Mouse (Mus musculus): Measurements from ENCODE around the gene Tprgl.

Tprgl gene

DNA sequence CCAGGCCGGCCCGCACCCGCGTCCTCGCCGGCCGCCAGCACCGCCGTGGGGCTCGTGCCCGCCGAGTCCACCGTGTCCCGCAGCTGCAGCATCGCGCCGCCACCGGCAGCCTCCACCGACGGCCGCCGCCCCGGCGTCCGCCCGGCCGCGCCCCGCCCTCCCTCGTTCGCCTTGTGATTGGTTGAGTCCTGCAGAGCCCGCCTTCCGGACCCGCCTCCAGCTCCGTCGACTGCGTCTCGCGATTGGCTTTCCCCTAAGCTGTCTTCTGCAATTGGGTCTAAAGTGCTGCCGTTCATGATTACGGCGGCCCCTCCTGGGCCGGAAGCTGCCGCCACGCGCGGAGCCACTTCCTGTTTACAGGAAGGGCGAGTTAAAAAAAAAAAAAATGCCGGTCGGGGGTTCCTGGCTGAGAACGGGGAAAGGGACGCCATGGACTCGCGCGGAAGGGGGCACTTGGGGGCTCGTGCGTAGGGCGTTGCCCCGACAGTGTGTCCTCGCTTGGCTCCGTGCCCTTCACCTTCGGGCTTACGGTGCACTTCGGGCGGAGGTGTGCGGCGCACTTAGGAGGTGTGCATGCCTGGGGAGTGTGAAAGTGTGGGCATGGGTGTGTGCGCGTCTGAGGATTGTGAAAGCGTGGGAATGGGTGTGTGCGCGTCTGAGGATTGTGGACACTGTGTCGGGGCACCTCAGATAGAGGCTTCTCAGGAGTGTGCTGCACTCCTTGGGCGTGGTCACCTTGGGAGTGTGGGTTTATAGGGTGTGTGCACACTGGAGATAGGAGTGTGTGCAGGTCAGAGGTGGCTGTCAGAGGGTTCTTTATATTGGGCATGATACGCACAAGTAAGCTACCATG, at the start of gene Tprgl:
Gene Tprgl, minus strand, starts transcription at position 129 of the 853 bp plus-strand sequence.
- DNase-seq (ENCODE audit: low spot score), result peak; percentile 94

DNA sequence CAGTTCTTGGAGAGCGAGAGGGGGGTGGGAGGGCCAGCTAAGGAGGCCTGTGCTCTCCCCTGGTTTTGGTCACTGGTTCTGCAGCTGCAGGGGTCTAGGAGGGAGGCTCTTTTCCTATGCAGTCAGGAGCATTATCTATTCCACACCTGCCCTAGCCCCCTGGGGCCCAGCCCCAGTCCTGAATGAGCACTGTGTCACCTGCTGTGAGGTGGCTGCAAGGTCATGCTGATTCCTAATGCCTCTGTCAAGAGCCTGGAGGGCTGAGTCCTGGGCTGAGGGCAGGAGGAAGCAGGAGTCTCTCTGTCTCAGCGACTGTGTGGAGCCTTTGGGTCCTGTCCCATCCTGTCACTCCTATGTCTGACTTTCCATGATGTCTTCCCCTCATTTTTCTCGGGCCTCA, 49.4 kb upstream of the Tprgl start:
- DNase-seq (ENCODE audit: low spot score), result no peak

DNA sequence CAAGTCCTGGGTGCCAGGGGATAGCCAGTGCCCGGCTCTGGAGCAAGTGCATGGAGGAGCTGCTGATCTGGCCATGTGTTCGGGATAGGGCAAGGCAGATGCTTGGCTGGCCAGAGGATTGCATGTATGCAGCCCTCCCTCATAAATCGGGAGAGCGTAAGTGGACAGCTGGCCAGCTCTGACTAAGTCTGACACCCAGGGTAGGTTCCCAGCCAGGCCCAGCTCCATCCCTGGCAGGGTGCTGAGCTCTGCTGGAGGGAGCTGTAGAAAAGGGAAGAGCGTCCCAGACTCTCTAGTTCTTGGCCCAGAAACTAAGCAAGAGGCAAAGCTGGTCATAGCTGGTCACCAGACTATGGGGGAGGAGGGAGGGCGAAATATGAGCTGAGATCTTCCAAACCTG, 48.6 kb upstream of the Tprgl start:
- DNase-seq (ENCODE audit: low spot score), result no peak

GRCm38 (mm10) chr4:154207261-154207660, 46.8 kb upstream of the Tprgl start:
- peak; percentile 64 for DNase-seq (ENCODE audit: low spot score)

- DNase-seq (ENCODE audit: low spot score), result no peak
Measured at GRCm38 (mm10) chr4:154205392-154205791, 44.9 kb upstream of the Tprgl start.

DNA sequence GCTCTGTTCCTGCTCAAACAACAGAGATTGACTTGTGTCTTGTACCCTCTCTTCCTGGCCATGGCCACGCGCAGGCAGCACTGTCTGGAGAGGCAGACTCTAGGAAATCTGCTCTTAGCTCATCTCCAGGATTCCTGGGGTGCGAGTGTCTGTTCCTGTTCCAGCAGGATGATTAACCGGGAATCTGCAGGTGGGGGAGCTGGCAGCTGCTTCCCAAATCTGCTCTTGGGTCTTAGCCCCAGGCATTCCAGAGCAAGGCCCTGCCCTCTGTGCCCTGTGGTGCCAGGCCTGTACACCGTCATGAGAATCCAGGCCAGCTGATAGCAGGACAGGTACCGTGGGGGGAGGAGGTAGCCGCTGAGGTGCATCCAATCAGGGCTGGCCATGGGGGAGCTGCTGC, 44.1 kb upstream of the Tprgl start:
- DNase-seq (ENCODE audit: low spot score), result no peak

GRCm38 (mm10) chr4:154201511-154201910, 41.0 kb upstream of the Tprgl start:
- DNase-seq (ENCODE audit: low spot score), result no peak

- no peak for DNase-seq (ENCODE audit: low spot score)
Measured at GRCm38 (mm10) chr4:154198377-154198961, 38.0 kb upstream of the Tprgl start.

GRCm38 (mm10) chr4:154197961-154198360, 37.5 kb upstream of the Tprgl start:
- no peak for DNase-seq (ENCODE audit: low spot score)

- no peak for DNase-seq (ENCODE audit: low spot score)
Measured at GRCm38 (mm10) chr4:154188948-154189347, 28.5 kb upstream of the Tprgl start.

- DNase-seq (ENCODE audit: low spot score), result no peak
Measured at GRCm38 (mm10) chr4:154186002-154186537, 25.6 kb upstream of the Tprgl start.

GRCm38 (mm10) chr4:154185001-154185400, 24.5 kb upstream of the Tprgl start:
- DNase-seq (ENCODE audit: low spot score), result no peak

DNA sequence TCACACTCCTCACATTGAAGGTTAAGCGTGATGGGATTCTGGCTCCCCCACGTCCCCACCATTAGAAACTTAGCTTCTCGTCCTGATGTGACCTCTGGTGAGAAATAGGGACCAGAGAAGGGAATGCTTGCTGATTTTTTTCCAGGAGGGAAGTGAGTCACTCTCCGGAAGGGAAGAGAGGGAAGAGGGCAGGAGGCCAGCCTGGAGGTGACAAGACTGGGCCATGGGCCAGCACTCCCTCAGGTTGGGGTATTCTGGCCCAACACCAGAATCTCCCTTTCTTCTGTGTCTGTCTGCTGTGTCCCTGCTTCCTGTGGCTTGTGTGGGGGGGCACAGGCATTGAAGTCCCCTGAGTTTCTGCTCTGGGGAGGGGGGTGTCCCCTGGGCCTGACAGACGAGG, 23.1 kb upstream of the Tprgl start:
- DNase-seq (ENCODE audit: low spot score), result no peak

GRCm38 (mm10) chr4:154181001-154181400, 20.5 kb upstream of the Tprgl start:
- DNase-seq (ENCODE audit: low spot score), result no peak

DNA sequence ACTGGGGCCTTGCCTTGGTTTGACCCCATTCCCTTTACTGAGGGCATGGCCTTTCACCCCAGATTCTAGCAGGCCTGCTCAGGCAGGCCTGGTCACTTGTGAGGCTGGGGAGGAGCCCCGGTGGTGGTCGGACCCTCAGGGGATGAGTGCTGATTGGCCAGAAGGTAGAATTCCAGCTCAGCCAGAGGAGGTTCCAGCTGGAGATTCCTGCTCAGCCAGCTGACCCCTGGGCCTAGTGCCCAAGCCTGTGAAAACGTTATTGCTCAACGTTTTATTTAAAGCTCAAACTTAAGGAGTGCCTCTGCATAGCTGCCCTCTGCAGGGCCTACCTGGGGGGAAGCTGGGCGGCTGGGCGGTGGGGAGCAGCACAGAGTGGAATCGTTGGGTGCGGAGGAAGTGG, 16.8 kb upstream of the Tprgl start:
- DNase-seq (ENCODE audit: low spot score), result peak; percentile 22

GRCm38 (mm10) chr4:154171931-154172604, 11.6 kb upstream of the Tprgl start:
- DNase-seq (ENCODE audit: low spot score), result no peak

GRCm38 (mm10) chr4:154171151-154171930, 10.9 kb upstream of the Tprgl start:
- DNase-seq (ENCODE audit: low spot score), result no peak

DNA sequence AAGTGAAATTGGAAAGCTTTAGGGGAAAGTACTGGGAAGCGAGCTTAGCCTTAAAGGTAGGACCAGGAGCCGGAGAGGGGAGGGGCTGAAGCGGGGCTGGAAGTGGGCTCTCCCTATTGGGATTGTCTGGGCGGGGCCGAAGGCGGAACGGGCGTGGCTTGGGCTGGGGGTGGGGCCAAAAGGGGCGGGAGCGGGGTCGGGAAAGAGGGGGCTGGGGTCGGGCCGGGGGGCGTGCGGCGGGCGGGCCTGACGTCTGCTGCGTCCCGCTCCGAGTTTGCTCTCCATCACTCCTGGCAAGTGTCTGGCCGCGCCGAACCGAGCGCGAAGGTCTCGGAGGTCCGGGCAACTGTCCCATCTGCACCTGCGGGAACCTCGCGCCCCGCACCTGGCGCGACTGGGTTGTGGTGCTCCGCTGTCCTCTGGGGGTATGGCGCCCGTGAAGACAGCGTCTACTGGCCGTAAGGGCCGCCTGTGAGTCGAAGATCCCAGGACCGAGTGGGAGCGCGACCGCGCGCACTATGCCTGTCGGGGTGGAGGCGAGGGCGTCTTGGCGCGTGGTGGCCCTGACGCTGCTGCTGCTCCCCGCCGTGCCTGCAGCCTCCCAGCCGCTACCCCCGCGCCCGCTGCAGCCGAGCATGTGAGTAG, 10.2 kb upstream of the Tprgl start, which contains the start of gene Megf6:
Gene Megf6, plus strand, starts transcription at position 225 of the 645 bp plus-strand sequence.
- DNase-seq (ENCODE audit: low spot score), result peak; percentile 33

GRCm38 (mm10) chr4:154170021-154170420, 9.6 kb upstream of the Tprgl start:
- DNase-seq (ENCODE audit: low spot score), result no peak

GRCm38 (mm10) chr4:154167053-154167452, 6.6 kb upstream of the Tprgl start:
- peak; percentile 70 for DNase-seq (ENCODE audit: low spot score)

DNA sequence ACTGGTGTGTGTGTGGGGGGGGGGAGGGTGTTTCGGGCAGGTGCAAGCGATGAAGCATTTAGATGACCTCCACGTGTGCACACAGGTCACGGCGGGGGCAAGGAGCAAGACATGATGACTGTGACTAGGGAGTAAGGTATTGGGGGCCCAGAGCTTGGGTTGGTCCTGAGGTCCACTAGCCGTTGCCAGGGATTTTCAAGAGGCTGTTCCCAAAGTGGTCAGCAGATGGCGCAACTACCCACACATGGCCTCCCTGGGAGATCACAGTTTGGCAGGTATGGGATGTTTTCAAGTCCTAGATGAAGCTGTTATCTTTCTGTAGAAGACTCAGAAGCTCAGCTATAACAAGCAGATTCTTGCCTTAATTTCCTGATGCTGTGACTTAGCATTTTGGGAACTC, 2.8 kb upstream of the Tprgl start:
- DNase-seq (ENCODE audit: low spot score), result peak; percentile 71
